Mouse (Mus musculus): ENCODE results near the gene Pycr1.
"Not testable (repeated sequence)": the region's sequence is repeated elsewhere in the genome, so short reads cannot be mapped to it uniquely, and the experiment has no call there.

Gene Pycr1

GRCm38 (mm10) chr11:120643601-120643987, at the start of gene Pycr1:
Gene Pycr1, minus strand, starts transcription at chr11:120643769.
- peak; percentile 91 for DNase-seq

- DNase-seq = no peak
Observed at GRCm38 (mm10) chr11:120692471-120693011, 49.0 kb upstream of the Pycr1 start.

GRCm38 (mm10) chr11:120689365-120689764, 45.8 kb upstream of the Pycr1 start:
- DNase-seq = no peak

- DNase-seq = no peak
Observed at GRCm38 (mm10) chr11:120686650-120687272, 43.2 kb upstream of the Pycr1 start.

GRCm38 (mm10) chr11:120684660-120685059, 41.1 kb upstream of the Pycr1 start:
- no peak for DNase-seq

GRCm38 (mm10) chr11:120684086-120684485, 40.5 kb upstream of the Pycr1 start:
- DNase-seq = no peak

GRCm38 (mm10) chr11:120683536-120683935, 40.0 kb upstream of the Pycr1 start:
- DNase-seq = no peak

GRCm38 (mm10) chr11:120682683-120683082, 39.1 kb upstream of the Pycr1 start:
- no peak for DNase-seq

- DNase-seq = no peak
Observed at GRCm38 (mm10) chr11:120679909-120680308, 36.3 kb upstream of the Pycr1 start.

GRCm38 (mm10) chr11:120676951-120677350, 33.4 kb upstream of the Pycr1 start:
- DNase-seq = no peak

- DNase-seq = not testable (repeated sequence)
Observed at GRCm38 (mm10) chr11:120675875-120676274, 32.3 kb upstream of the Pycr1 start.

GRCm38 (mm10) chr11:120673594-120674122, 30.1 kb upstream of the Pycr1 start:
- DNase-seq = no peak

GRCm38 (mm10) chr11:120672687-120673593, 29.4 kb upstream of the Pycr1 start, which contains the start of gene Aspscr1:
Gene Aspscr1, plus strand, starts transcription at chr11:120672973.
- DNase-seq = peak; percentile 91

GRCm38 (mm10) chr11:120666617-120667016, 23.0 kb upstream of the Pycr1 start:
- no peak for DNase-seq

GRCm38 (mm10) chr11:120665406-120665805, 21.8 kb upstream of the Pycr1 start:
- DNase-seq = no peak

GRCm38 (mm10) chr11:120663714-120664113, 20.1 kb upstream of the Pycr1 start:
- DNase-seq = no peak

GRCm38 (mm10) chr11:120662759-120663158, 19.2 kb upstream of the Pycr1 start:
- DNase-seq = no peak

GRCm38 (mm10) chr11:120661076-120661460, 17.5 kb upstream of the Pycr1 start, which contains the start of gene Notum:
Gene Notum, minus strand, starts transcription at chr11:120661175.
- no peak for DNase-seq

- no peak for DNase-seq
Observed at GRCm38 (mm10) chr11:120660301-120661075, 16.9 kb upstream of the Pycr1 start.

GRCm38 (mm10) chr11:120659509-120660300, 16.1 kb upstream of the Pycr1 start:
- no peak for DNase-seq

GRCm38 (mm10) chr11:120658876-120659410, 15.4 kb upstream of the Pycr1 start:
- DNase-seq = peak; percentile 47
